Mouse (Mus musculus) testis, adult 2 months (tissue): ENCODE measurements around the gene Gm26620.

ENCODE experiments used
- CTCF ChIP-seq: fragments of 200-500 bp; IDR thresholded peaks from 2 replicates; pipeline ENCODE4 v1.5.1; 2012; ENCODE audit warnings: low read depth, mild to moderate bottlenecking, inconsistent platforms, low read length, moderate library complexity; ENCODE audit not compliant: control insufficient read depth, insufficient read depth, insufficient replicate concordance
- POLR2A ChIP-seq: fragments of 200-500 bp; IDR thresholded peaks from 2 replicates; pipeline ENCODE4 v1.6.1; 2012; ENCODE audit warnings: low read depth, mild to moderate bottlenecking, inconsistent platforms, low read length, moderate library complexity; ENCODE audit not compliant: control insufficient read depth

DNA sequence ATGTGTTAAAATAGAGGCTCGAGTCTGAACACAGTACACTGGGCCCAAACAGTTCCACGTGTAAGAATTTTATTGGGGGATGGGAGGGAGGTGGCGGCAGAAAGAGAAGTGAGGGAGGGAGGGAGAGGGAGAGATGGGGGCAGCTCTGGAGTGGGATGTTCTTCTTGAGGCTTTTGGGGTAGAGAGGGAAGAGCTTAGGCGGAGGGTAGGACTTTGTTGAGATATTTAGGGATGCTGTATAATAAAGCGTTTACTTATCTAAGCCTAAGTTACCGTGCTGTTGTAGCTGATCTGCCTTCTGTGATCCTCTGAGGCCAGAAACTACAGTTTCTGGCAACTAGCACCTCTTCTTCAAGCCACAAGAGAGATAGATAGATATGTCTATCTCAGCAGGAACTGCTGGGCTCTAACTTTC, 1.2 kb downstream of the Gm26620 start:
- TF ChIP-seq POLR2A (no peak), CTCF (no peak)
